Mouse (Mus musculus): ENCODE data around the gene Cenpi. TPM values are rescaled to one million over a fixed set of nuclear protein-coding genes. Genes with fewer than 3 reads are reported as not detected.
A peak's percentile ranks its signal among the peaks of the same experiment; 100 is the strongest.

Gene Cenpi
- polyA plus RNA-seq (2015; fragmentation: Nextera tagmentation; extraction: Ambion mirVana): 22.2 and 26.9 TPM in 2 replicates

DNA sequence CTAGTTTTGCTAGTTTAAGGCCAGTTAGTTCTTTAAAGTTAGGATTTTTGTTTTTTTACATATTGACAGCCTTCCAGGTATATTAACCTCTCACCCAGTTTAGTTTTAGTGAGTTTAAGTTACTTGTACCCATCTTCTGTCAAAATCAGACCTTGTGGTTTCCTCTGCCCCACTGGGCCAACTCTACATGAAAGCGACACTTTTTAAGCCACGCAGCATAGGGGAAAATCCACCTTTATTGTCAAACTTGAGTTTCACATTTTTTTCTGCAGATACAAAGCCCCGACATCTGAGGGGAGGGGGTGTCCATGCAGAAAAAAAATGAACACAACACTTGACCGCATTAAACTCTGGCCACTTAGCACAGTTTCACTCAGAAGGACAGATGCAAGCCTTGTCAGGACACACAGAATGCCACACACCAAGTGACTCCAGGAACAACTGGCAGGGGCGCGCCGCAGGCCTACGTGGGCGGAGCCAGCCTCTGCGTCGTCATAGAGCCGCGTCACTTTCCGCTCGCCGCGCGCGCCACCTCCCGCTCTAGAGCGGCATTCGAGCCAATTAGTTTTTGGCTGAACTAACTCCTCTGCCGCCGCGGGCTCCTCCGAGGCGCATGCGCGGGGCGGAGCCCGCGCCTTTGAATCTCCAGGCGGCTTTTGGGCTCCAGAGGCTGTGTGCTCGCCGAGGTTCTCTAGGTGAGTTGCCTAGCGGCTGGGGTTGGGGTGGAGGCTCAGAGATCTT lies at the start of gene Cenpi:
Gene Cenpi (plus strand): TSS at position 551 of the 741 bp plus-strand sequence.
- Histone ChIP-seq H3K9me3 (replicated peaks) (no peaks in the 10 kb centered on the region), H3K27ac (peak within 1 kb of the TSS; percentile 53; the same call in 1 of the 2 replicates), H3K27me3 (no peaks in the 10 kb centered on the region), H3K4me1 (replicated peaks) (no peaks in the 10 kb centered on the region; the same call in 1 of the 2 replicates), H3K4me2 (peak within 1 kb of the TSS; percentile 60), H3K4me3 (peak within 1 kb of the TSS; percentile 55), H3K36me3 (no peaks in the 10 kb centered on the region), H3K9ac (peak within 1 kb of the TSS; percentile 51)
- 13% methylated on average over 36 of the region's 36 CpGs for WGBS
- peak; percentile 95 for ATAC-seq (replicated peaks; ENCODE audit: insufficient number of reproducible peaks, insufficient read depth, low FRiP score, low read depth)

DNA sequence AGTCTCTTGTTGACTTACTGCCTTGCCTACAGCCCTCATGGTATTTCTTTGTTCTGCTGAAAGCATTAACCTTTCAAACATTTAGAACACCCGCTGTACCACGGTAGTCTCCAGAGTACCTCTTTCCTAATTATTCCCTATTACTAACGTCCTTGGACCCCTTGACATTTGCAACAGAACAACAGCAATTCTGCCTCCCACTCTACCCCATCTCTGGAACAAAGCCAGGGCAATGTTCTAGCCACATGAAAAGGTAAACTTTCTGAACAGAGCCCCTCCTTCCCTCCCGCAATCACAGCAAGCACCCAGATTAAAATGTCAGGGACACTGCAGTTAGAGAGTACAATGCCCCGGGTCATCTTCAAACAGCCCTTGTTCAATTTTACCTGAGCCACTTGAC lies 46.7 kb upstream of the Cenpi start:
- Histone ChIP-seq H3K4me1 (replicated peaks) (no peaks in the 10 kb centered on the region), H3K27ac (no peak overlapping the region), H3K9ac (no peak overlapping the region), H3K27me3 (no peaks in the 10 kb centered on the region), H3K4me2 (no peak overlapping the region), H3K4me3 (no peak overlapping the region), H3K9me3 (replicated peaks) (no peaks in the 10 kb centered on the region), H3K36me3 (peaks cover 7% of the 10 kb centered on the region; the same call in 1 of the 2 replicates)
- no peak for ATAC-seq (replicated peaks; ENCODE audit: insufficient number of reproducible peaks, insufficient read depth, low FRiP score, low read depth)
- WGBS: 74% methylated on average over 5 of the region's 5 CpGs

DNA sequence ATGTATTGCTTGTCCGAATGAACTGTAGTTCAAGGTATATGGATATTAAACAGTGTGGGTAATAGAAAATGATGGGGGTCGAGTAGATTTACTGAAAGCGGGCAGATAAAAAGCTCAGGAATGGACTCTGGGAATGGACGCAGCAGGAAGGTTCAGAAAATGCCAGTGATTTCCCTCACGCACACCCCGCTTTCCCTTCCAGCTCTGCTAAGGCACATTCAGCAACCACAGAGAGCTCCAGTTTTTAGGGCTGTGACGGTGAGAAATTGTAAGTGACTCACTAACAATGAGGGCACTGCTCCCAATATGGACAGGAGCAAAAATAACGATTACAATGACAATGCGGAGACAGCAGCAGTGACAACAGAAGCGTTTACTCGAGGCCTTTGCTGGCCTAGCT lies 45.8 kb upstream of the Cenpi start:
- H3K4me1 ChIP-seq (replicated peaks): no peaks in the 10 kb centered on the region
- no peaks in the 10 kb centered on the region for H3K27me3 ChIP-seq
- H3K4me3 ChIP-seq: no peak overlapping the region
- no peak overlapping the region for H3K4me2 ChIP-seq
- H3K9me3 ChIP-seq (replicated peaks): no peaks in the 10 kb centered on the region
- ATAC-seq (replicated peaks; ENCODE audit: insufficient number of reproducible peaks, insufficient read depth, low FRiP score, low read depth): no peak
- 76% methylated on average over 11 of the region's 11 CpGs for WGBS
- peaks cover 7% of the 10 kb centered on the region; the same call in 1 of the 2 replicates for H3K36me3 ChIP-seq
- H3K27ac ChIP-seq: no peak overlapping the region
- H3K9ac ChIP-seq: no peak overlapping the region

DNA sequence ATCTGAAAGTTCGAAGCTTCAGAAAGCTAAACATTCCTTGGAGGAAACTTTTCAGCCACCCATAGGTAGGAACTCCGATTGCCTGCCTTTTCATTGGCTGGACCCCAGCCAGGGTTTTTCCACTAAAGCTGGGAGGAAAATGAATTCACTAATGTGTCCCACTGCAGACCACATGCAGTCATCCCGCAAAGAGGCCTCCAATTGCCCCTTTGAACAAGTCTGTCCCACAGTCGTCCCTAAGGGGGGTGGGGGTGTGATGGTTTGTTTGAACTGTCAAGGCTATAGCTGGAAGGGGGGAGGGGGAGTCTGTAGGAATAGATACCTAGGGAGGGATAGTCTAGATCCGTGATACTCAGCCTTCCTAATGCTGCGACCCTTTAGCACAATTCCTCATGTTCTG lies 32.2 kb upstream of the Cenpi start:
- H3K4me3 ChIP-seq: peak overlapping the region; percentile 52
- no peak for ATAC-seq (replicated peaks; ENCODE audit: insufficient number of reproducible peaks, insufficient read depth, low FRiP score, low read depth)

DNA sequence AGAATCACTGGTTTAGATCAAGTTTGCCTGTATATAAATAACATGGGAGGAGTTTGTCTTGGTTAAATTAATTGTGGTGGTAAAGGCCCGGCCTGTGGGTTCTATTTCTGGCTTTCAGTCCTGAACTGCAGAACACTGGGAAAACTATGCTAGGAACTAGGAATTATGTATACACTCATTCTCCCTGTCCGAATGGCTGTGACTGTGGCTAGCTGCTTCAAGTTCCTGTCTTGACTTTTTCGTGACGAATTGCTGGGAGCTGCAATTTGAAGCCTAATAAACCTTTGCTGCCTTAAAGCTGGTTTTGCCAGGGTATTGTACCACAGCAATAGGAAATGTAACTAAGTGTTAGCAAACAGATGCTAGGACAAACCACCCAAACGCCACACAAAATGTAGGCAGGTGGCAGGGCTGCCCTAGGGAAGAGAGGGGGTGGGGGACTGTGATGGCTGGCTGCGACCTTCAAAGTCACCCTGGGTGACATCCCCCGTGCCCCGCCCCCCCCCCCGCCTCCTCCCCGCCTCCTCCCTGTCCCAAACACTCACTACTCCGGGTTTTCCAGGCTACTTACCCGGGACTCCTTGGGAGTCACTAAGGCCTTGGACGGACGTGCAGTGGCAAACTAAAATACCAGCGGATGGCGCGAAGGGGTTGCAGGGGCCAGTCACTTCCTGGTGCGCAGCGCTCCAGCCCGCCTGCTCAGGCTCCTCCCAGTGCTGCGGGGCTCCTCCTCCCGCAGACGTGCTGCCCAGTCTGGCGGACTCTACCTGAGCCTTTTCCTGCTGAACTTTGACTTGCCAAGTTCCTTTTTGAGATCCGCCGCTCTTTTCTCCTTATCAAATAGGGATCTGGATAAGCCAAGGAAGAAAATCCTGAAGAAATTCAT lies 31.4 kb upstream of the Cenpi start, which contains the start of gene Trmt2b:
Gene Trmt2b (minus strand): TSS at position 710 of the 886 bp plus-strand sequence.
- no peaks in the 10 kb centered on the region for H3K36me3 ChIP-seq
- peak; percentile 90 for ATAC-seq (replicated peaks; ENCODE audit: insufficient number of reproducible peaks, insufficient read depth, low FRiP score, low read depth)
- peak within 1 kb of the TSS; percentile 52 for H3K4me3 ChIP-seq
- no peaks in the 10 kb centered on the region for H3K4me1 ChIP-seq (replicated peaks)
- H3K27ac ChIP-seq: peak within 1 kb of the TSS; percentile 90
- H3K27me3 ChIP-seq: no peaks in the 10 kb centered on the region
- no peaks in the 10 kb centered on the region for H3K9me3 ChIP-seq (replicated peaks)
- peak within 1 kb of the TSS; percentile 47 for H3K9ac ChIP-seq
- H3K4me2 ChIP-seq: peak within 1 kb of the TSS; percentile 54
- WGBS: 10% methylated on average over 25 of the region's 26 CpGs

More for the DNA sequence above, 32.2 kb upstream of the Cenpi start:
- peak overlapping the region; percentile 90 for H3K27ac ChIP-seq
- H3K36me3 ChIP-seq: no peaks in the 10 kb centered on the region
- 24% methylated on average over 6 of the region's 6 CpGs for WGBS
- peak overlapping the region; percentile 54 for H3K4me2 ChIP-seq
- no peaks in the 10 kb centered on the region for H3K9me3 ChIP-seq (replicated peaks)
- H3K27me3 ChIP-seq: no peaks in the 10 kb centered on the region
- no peaks in the 10 kb centered on the region for H3K4me1 ChIP-seq (replicated peaks)
- peak overlapping the region; percentile 47; the same call in 1 of the 2 replicates for H3K9ac ChIP-seq

DNA sequence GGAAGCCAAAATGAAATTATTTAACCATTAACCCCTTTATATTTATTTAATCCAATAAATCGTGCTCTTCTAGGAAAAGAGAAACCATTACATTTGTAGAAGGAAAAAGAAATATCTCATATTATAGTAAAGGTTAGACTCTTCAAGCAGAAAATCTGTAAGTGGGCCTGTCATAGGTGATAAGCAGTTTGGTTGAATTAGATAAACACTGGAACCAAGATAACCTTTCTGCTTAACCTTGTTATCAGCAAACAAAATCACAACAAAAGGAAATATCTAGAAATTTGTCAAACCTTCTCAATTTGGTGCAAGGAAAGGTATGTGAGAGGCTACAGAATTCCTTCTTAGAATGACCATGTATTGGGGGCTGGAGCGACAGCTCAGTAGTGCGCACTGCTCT lies 27.4 kb upstream of the Cenpi start:
- ATAC-seq (replicated peaks; ENCODE audit: insufficient number of reproducible peaks, insufficient read depth, low FRiP score, low read depth): no peak
- Histone ChIP-seq H3K36me3 (no peaks in the 10 kb centered on the region), H3K9ac (no peak overlapping the region), H3K4me3 (no peak overlapping the region), H3K4me2 (no peak overlapping the region), H3K4me1 (replicated peaks) (no peaks in the 10 kb centered on the region), H3K27ac (no peak overlapping the region), H3K27me3 (no peaks in the 10 kb centered on the region), H3K9me3 (replicated peaks) (no peaks in the 10 kb centered on the region)
- 72% methylated on average over 3 of the region's 3 CpGs for WGBS

DNA sequence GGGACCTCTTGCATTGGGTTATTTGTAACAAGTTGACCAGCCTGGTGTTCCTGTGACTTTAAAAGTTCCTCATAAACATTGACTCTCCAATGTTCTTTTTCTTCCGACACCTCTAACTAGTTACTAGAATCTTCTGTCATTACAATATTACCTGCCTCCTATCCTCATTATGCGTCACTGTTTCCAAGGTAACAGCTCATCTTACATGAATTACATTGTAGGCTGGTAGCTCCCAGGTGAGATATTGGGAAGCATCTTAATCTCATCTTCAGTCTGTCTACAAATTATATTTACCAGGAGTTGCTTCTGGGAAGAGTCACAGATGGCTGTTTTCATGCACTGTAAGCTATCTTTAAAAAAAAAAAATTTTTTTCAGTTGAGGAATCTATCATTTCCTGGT lies 22.8 kb upstream of the Cenpi start:
- ATAC-seq (replicated peaks; ENCODE audit: insufficient number of reproducible peaks, insufficient read depth, low FRiP score, low read depth): no peak

DNA sequence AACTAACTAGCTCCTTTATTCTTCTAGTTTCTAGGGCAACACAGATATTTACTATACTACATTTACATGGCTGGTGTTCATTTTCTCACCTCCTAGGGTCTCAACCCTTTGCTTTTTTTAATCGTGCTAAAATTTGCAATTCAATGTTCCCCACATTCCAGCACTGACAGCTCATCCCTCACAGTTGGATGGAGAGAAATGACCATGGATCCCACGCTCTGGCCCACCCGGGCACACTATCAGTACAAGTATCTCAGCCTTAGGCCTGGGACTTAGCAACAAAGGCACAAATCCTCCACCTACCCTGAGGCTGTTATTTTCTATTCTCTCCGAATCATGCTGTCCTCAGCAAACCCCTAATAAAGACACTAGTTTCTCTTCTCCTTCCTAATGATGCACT lies 22.1 kb upstream of the Cenpi start:
- Histone ChIP-seq H3K9me3 (replicated peaks) (no peaks in the 10 kb centered on the region), H3K36me3 (no peaks in the 10 kb centered on the region), H3K27ac (no peak overlapping the region), H3K4me3 (no peak overlapping the region), H3K4me2 (no peak overlapping the region), H3K27me3 (no peaks in the 10 kb centered on the region), H3K9ac (no peak overlapping the region), H3K4me1 (replicated peaks) (no peaks in the 10 kb centered on the region)
- 67% methylated on average over 4 of the region's 4 CpGs for WGBS
- ATAC-seq (replicated peaks; ENCODE audit: insufficient number of reproducible peaks, insufficient read depth, low FRiP score, low read depth): no peak

More for the DNA sequence above, 22.8 kb upstream of the Cenpi start:
- H3K9ac ChIP-seq: no peak overlapping the region
- no peaks in the 10 kb centered on the region for H3K27me3 ChIP-seq
- no peaks in the 10 kb centered on the region for H3K4me1 ChIP-seq (replicated peaks)
- no peaks in the 10 kb centered on the region for H3K9me3 ChIP-seq (replicated peaks)
- H3K27ac ChIP-seq: no peak overlapping the region
- H3K4me2 ChIP-seq: no peak overlapping the region
- no peak overlapping the region for H3K4me3 ChIP-seq
- no peaks in the 10 kb centered on the region for H3K36me3 ChIP-seq
- 90% methylated on average over 2 of the region's 2 CpGs for WGBS

DNA sequence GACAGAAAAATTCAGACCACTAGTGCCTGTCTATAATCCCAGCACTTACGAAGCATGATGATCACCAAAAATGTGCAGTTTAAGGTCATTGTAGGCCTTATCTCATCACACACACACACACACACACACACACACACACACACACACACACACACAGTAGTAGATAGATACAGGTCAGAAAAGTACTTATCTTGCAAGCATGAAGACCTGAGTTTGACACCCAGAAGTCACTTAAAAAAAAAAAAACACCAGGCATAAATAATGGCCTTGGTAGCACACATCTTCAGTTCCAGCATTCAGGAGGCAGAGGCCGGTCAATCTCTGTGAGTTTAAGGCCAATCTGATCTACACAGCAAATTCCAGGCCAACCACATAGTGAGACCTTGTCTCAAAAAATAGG lies 20.6 kb upstream of the Cenpi start:
- Histone ChIP-seq H3K9ac (no peak overlapping the region), H3K27me3 (no peaks in the 10 kb centered on the region), H3K9me3 (replicated peaks) (no peaks in the 10 kb centered on the region), H3K4me2 (no peak overlapping the region), H3K36me3 (no peaks in the 10 kb centered on the region), H3K4me1 (replicated peaks) (no peaks in the 10 kb centered on the region), H3K27ac (no peak overlapping the region), H3K4me3 (no peak overlapping the region)
- ATAC-seq (replicated peaks; ENCODE audit: insufficient number of reproducible peaks, insufficient read depth, low FRiP score, low read depth): no peak
- WGBS: 81% methylated on average over 2 of the region's 2 CpGs

DNA sequence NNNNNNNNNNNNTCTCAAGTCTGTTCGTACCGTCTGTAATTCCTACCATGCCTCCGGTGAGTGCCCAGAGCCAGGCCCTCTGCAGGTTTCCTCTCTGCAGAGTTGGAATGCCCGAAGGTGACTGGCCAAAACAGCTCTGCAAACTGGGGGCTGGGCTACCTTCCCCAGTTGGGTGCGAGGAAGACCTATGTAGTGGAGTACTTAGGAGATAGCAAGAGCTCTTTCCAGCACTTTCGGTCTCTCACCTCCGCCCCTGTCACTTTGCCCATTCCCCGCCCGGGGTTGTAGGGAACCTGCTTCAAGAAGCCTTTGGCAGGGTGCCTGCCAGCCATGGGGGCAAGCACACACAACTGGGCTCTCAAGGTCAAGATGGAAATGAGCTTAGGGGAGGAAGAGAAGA lies 11.6 kb upstream of the Cenpi start:
- Histone ChIP-seq H3K4me3 (peak overlapping the region; percentile 54), H3K27me3 (peaks cover 8% of the 10 kb centered on the region; the same call in 1 of the 2 replicates), H3K4me1 (replicated peaks) (no peaks in the 10 kb centered on the region), H3K9ac (peak overlapping the region; percentile 17; the same call in 1 of the 2 replicates), H3K9me3 (replicated peaks) (no peaks in the 10 kb centered on the region), H3K4me2 (peak overlapping the region; percentile 69), H3K36me3 (no peaks in the 10 kb centered on the region), H3K27ac (no peak overlapping the region; the same call in 1 of the 2 replicates)
- no peak for ATAC-seq (replicated peaks; ENCODE audit: insufficient number of reproducible peaks, insufficient read depth, low FRiP score, low read depth)
- 29% methylated on average over 9 of the region's 9 CpGs for WGBS

DNA sequence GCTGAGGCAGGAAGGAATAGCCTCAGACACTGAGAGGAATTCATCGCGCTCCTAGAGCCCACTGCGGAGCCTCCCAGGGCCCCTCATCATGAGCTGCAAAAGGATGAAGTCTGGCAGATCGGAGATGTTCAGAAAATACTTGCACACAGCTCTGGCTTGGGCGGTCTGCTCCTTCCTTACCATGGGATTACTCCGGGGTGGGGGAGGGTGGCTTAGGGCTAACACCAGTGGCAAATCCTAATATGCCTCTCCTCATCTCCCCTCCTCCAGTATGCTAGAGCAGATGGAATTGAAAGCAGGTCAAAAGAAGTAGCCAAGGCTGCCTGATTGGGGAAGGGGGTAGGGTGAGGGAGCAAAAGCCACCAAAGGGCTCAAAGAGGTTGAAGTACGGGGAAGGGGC lies 11.1 kb upstream of the Cenpi start:
- Histone ChIP-seq H3K27me3 (peaks cover 8% of the 10 kb centered on the region; the same call in 1 of the 2 replicates), H3K27ac (no peak overlapping the region; the same call in 1 of the 2 replicates), H3K36me3 (no peaks in the 10 kb centered on the region), H3K9ac (peak overlapping the region; percentile 17; the same call in 1 of the 2 replicates), H3K4me2 (peak overlapping the region; percentile 69), H3K4me1 (replicated peaks) (no peaks in the 10 kb centered on the region), H3K9me3 (replicated peaks) (no peaks in the 10 kb centered on the region), H3K4me3 (peak overlapping the region; percentile 54)
- 32% methylated on average over 7 of the region's 7 CpGs for WGBS
- ATAC-seq (replicated peaks; ENCODE audit: insufficient number of reproducible peaks, insufficient read depth, low FRiP score, low read depth): no peak
